Mouse (Mus musculus) spleen, adult 18-20 months (tissue): ENCODE measurements around the gene Psg21.
"Not testable (repeated sequence)": the region's sequence is repeated elsewhere in the genome, so short reads cannot be mapped to it uniquely, and the experiment has no call there.

Source experiments
- DNase-seq, 2 experiments: peaks; one replicate each; pipeline ENCODE4 v3.0.0; 2022; ENCODE audit warnings: mixed read lengths in 2 of 2

Gene Psg21

DNA sequence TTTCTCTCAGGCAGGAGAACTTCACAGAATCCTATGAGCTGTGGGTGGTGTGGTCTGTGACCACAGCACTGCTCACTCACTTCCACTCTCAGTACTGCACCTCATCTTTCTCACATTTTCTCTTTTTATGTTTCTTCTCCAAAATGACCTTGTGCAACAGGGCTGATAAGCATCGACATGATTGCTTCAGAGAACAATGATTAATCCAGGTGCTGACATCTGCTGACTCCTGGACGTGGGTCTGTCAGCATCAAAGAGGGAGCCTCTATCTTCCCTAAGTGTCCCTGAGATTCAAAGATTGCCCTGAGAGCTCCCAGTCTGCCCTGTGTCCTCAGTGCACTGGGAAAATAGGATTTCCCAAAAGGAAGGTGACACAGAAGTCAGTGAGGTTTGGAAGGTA lies at the start of gene Psg21:
Psg21 (minus strand) TSS at position 101 of the 400 bp plus-strand sequence.
- DNase-seq: not testable (repeated sequence)

- no peak for DNase-seq
Measured at GRCm38 (mm10) chr7:18686085-18686484, 29.6 kb upstream of the Psg21 start, which contains the start of gene Psg20. Gene Psg20, minus strand, starts transcription at chr7:18686185.

GRCm38 (mm10) chr7:18685586-18685985 lies 29.1 kb upstream of the Psg21 start:
- DNase-seq: no peak

DNA sequence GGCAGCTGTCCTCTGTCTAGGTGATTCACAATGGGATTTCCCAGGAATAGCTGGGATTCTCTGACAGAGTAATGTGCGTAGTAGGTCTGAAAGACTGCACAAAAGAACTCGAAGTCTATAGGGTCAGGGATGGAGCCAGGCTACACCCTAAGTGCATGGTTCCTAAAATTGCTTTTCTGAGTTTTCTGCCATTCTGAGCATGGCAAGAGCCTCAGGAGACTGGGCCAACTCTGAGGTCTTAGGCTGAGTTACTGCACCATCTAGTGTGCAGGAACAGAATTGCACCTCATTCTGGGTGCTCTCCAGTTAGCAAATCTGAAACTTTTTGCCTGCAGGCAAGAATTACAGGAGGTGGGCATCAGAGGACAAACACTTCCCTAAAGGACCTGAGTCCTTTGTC lies 23.2 kb upstream of the Psg21 start:
- peak in 1 of 2 experiments; percentile 3 for DNase-seq

GRCm38 (mm10) chr7:18626921-18627320 lies 29.6 kb downstream of the Psg21 start:
- not testable (repeated sequence) for DNase-seq

GRCm38 (mm10) chr7:18616401-18616800 lies 40.1 kb downstream of the Psg21 start, which contains the start of gene Psg23:
Gene Psg23, minus strand, starts transcription at chr7:18616501.
- not testable (repeated sequence) for DNase-seq
